Mouse (Mus musculus) intestine, embryonic 15.5 days (tissue): ENCODE measurements around the gene Capn12. TPM values are rescaled to one million over a fixed set of nuclear protein-coding genes. Genes with fewer than 3 reads are reported as not detected.

ENCODE experiments used
- ATAC-seq: fragments of 200-750 bp; cut with Nextera tagmentation; 2 replicates; pipeline ENCODE4 v1.8.0; 2017; ENCODE audit warnings: moderate TSS enrichment, moderate library complexity
- H3K27ac ChIP-seq: fragments of 300-500 bp; sonication (generic); 2 replicates; pipeline ENCODE4 v1.5.1; 2015; ENCODE audit warnings: mild to moderate bottlenecking, inconsistent platforms
- H3K27me3 ChIP-seq: fragments of 300-500 bp; sonication (generic); replicated peaks from 2 replicates; pipeline ENCODE4 v1.6.1; 2015; ENCODE audit warnings: inconsistent platforms
- H3K36me3 ChIP-seq: fragments of 300-500 bp; sonication (generic); 2 replicates; pipeline ENCODE4 v1.6.1; 2015; ENCODE audit warnings: inconsistent platforms
- H3K4me1 ChIP-seq: fragments of 300-500 bp; sonication (generic); replicated peaks from 2 replicates; pipeline ENCODE4 v1.6.1; 2015; ENCODE audit warnings: inconsistent platforms
- H3K4me2 ChIP-seq: fragments of 300-500 bp; sonication (generic); replicated peaks from 2 replicates; pipeline ENCODE4 v1.6.1; 2015; ENCODE audit warnings: mild to moderate bottlenecking, inconsistent platforms
- H3K4me3 ChIP-seq: fragments of 300-500 bp; sonication (generic); replicated peaks from 2 replicates; pipeline ENCODE4 v1.5.1; 2015; ENCODE audit warnings: inconsistent platforms
- H3K9ac ChIP-seq: fragments of 300-500 bp; sonication (generic); 2 replicates; pipeline ENCODE4 v1.6.1; 2015; ENCODE audit warnings: inconsistent platforms
- H3K9me3 ChIP-seq: fragments of 300-500 bp; sonication (generic); 2 replicates; pipeline ENCODE4 v1.6.1; 2016; ENCODE audit warnings: inconsistent platforms
- WGBS: fragments of 180-500 bp; shearing (Covaris S2); methylation state at CpG from one replicate; pipeline ENCODE4 v1.1.7; 2015; 5-methylcytosine and 5-hydroxymethylcytosine counted together
- polyA plus RNA-seq: library from polyadenylated mRNA; unstranded; fragments of >200 nt; fragmentation: Nextera tagmentation; extraction: Ambion mirVana; gene quantifications from 2 replicates; pipeline ENCODE4 v1.2.1, GENCODE M21; 2015

Capn12 gene
- polyA plus RNA-seq, 1 experiment from 2014 or later = 0.30 TPM

DNA sequence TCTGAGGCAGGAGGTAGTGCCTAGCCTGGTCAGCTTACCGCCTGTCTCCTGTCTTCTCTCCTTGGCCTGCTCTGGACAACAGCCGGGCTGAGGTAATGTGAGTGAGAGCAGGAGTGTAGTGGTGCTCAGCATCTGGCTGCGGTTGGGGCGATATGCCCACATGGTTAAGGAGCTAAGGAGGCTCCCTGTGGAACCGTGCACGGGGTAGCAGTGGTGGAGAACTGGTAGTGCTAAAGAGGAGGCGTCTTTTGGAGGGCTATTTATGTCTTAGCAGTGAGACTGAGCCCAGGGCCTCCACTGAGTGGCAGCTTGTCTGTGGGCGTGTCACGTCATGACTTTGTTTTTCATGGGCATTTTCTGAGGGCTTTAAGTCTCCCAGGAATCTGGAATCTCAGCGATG, 22.6 kb downstream of the Capn12 start:
- no peaks in the 10 kb centered on the region for H3K9me3 ChIP-seq
- peaks cover 82% of the 10 kb centered on the region for H3K36me3 ChIP-seq
- no peak overlapping the region for H3K9ac ChIP-seq
- no peak overlapping the region for H3K27ac ChIP-seq
- ATAC-seq = no peak
- no peaks in the 10 kb centered on the region for H3K4me1 ChIP-seq
- H3K4me2 ChIP-seq = no peak overlapping the region
- H3K27me3 ChIP-seq = no peaks in the 10 kb centered on the region
- WGBS = 89% methylated on average over 10 of the region's 10 CpGs
- no peak overlapping the region for H3K4me3 ChIP-seq

DNA sequence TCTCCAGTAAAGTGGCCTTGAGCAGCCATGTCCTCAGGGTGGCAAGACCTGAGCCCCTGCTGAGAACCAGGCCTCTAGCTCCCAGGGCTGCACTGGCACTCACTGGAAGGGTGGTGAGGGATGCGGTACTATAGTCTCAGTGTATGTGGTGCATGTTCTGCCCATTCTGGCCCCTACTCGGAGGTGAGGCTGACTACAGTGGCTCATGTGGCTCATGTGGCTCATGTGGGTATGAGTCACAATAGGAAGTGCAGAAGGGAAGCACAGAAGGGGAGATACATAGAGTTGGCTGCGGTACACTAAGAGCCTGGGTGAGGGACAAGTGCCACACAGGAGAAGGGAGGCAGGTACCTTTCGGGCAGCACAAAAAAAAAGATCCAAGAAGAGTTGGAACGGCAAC, 26.0 kb downstream of the Capn12 start:
- no peak for ATAC-seq
- WGBS = 91% methylated on average over 5 of the region's 5 CpGs
- no peak overlapping the region for H3K4me2 ChIP-seq
- H3K4me3 ChIP-seq = no peak overlapping the region
- no peak overlapping the region for H3K9ac ChIP-seq
- no peaks in the 10 kb centered on the region for H3K27me3 ChIP-seq
- H3K27ac ChIP-seq = no peak overlapping the region
- H3K36me3 ChIP-seq = peaks cover 89% of the 10 kb centered on the region
- no peaks in the 10 kb centered on the region for H3K9me3 ChIP-seq
- H3K4me1 ChIP-seq = no peaks in the 10 kb centered on the region

DNA sequence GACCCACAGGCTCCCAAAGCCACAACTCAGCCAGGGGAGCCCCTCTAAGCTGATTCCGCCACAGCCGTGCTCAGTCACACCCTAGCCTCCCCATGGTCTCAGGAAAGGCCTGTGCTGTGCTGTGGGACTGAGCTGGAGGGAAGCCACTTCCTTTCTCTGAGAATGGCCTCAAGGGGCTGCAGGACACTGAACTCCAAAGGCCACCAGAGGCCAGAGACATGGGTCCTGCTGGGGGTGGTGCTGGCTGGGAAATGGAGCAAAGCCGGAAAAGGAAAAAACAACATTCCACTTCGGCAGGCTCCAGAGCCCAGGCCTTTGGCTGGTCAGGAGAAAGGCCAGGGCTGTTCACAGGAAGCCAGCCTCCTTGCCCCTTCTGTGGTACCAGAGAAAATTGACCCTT, 30.4 kb downstream of the Capn12 start:
- Histone ChIP-seq H3K27me3 (no peaks in the 10 kb centered on the region), H3K4me1 (0 out of 2 replicates have a peak, but pooled peaks cover 5% of the 10 kb centered on the region), H3K27ac (0 out of 2 replicates have a peak overlapping the region, but pooled peaks have one; percentile 19), H3K9ac (no peak overlapping the region), H3K36me3 (peaks cover 90% of the 10 kb centered on the region), H3K9me3 (no peaks in the 10 kb centered on the region), H3K4me2 (no peak overlapping the region), H3K4me3 (no peak overlapping the region)
- WGBS = 62% methylated on average over 4 of the region's 4 CpGs
- 0 out of 2 replicates have a peak, but pooled peaks have one; percentile 22 for ATAC-seq

DNA sequence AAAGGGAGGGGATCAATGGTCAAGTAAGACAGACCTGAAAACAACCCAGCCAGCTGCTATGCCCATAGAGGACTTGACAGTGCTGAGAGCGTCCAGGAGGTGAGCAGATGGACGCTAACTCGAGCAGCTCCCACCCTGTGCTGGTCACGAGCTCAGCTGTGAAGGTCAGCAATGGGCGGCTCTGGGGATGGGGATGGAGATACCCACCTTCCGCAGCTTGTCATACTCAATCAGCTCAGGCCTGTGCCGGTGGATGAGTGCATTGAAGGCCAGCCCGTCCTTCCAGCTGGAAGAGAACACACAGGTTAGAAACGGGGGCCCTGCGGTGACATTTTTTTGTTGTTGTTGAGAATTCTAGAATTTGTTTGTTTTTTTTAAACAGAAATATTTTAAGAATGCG, 31.9 kb downstream of the Capn12 start:
- no peaks in the 10 kb centered on the region for H3K27me3 ChIP-seq
- 81% methylated on average over 11 of the region's 11 CpGs for WGBS
- no peak overlapping the region for H3K4me2 ChIP-seq
- H3K36me3 ChIP-seq = peaks cover 76% of the 10 kb centered on the region
- H3K27ac ChIP-seq = no peak overlapping the region
- peaks cover 16% of the 10 kb centered on the region for H3K4me1 ChIP-seq
- H3K4me3 ChIP-seq = no peak overlapping the region
- ATAC-seq = no peak
- H3K9ac ChIP-seq = no peak overlapping the region
- no peaks in the 10 kb centered on the region for H3K9me3 ChIP-seq

DNA sequence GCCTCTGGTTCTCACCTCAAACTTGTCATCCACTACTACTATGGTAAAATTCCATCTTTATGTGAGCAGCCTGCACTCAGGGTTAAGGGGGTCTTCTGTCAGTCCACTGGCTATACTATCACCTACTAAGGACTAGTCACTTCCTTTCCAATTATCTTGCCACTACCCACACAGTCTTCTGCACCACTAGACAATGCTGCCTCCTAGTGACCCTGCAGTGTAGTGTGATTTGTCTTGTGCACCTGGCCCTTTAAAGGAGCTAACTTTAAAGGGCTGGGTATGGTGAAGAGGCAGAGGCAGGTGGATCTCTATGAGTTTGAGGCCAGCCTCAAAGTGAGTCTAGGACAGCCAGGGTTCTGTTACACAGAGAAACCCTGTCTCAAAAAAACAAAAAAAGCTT, 35.3 kb downstream of the Capn12 start:
- Histone ChIP-seq H3K36me3 (peaks cover 50% of the 10 kb centered on the region), H3K4me1 (peaks cover 49% of the 10 kb centered on the region)

DNA sequence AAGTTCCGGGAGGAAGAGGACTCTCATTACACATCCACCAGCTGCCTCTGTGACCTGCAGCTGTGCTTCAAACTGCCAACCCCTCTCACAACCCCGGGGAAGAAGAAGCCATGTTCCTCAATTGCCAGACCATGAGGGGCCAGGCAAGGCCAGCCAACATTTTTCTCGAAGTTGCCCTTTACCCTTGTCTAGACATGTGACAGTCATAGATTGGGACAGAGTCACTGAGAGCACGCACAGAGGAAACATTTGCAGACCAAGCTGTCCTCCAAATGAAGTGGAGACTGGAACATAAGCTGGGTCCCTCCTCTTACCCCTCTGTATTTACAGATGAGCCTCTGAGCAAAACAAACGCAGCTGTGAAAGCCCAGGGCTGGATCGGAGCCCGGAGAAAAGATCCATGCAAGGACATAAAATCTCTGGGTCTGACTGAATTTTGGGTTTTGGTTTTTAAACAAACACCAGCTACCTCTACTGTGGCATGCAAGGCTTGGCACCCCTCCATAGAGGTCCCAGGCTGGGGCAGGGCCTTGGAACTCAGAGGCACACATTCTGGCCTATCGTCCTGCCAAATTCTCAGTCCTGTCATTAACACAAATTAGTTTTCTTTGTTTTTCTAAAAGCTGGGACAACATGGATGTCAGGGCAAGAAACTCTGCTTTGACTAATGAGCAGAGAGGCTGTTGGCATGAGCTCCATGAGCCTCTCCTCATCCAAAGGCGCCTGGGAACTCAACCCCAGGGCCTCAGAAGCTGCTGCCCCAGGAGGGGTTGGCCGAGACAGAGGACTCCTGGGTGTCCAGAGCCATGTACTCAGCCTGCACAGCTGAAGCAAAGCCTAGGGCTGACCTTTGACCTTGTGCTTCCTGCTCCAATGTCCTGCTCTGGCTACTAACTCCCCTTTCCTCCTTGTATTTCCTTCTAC, 36.5 kb downstream of the Capn12 start:
- Histone ChIP-seq H3K4me1 (peaks cover 61% of the 10 kb centered on the region), H3K27ac (peak overlapping the region; percentile 86), H3K9me3 (no peaks in the 10 kb centered on the region), H3K9ac (no peak overlapping the region), H3K36me3 (peaks cover 42% of the 10 kb centered on the region), H3K4me2 (0 out of 2 replicates have a peak overlapping the region, but pooled peaks have one; percentile 17), H3K4me3 (no peak overlapping the region), H3K27me3 (no peaks in the 10 kb centered on the region)
- 46% methylated on average over 10 of the region's 10 CpGs for WGBS
- ATAC-seq = peak; percentile 26

More for the DNA sequence above, 35.3 kb downstream of the Capn12 start:
- Histone ChIP-seq H3K9me3 (no peaks in the 10 kb centered on the region), H3K4me2 (no peak overlapping the region), H3K4me3 (no peak overlapping the region), H3K27me3 (no peaks in the 10 kb centered on the region), H3K27ac (peak overlapping the region; percentile 86; the same call in 1 of the 2 replicates), H3K9ac (no peak overlapping the region)
- no peak for ATAC-seq

DNA sequence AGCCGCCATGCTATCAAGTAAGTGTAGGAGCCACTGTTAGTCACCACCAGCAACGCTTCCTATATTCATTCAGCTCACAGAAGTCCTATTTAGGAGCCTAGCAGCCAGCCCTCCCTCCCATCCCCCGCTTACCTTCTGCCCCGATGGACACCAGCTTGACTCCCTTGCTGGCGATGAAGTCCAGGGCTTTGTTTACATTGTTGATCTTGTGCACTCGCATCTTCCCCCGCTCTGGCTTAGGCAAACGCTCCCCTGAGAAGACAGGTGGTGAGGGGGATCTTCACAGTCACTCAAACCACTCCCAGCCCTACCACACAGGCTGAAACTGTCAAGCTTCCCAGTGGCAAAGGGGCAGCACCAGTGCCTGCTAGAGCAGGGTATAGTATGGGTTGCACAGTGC, 37.3 kb downstream of the Capn12 start:
- peaks cover 68% of the 10 kb centered on the region for H3K4me1 ChIP-seq
- WGBS = 41% methylated on average over 8 of the region's 8 CpGs
- no peaks in the 10 kb centered on the region for H3K9me3 ChIP-seq
- ATAC-seq = no peak
- peak overlapping the region; percentile 86 for H3K27ac ChIP-seq
- H3K36me3 ChIP-seq = peaks cover 35% of the 10 kb centered on the region
- no peaks in the 10 kb centered on the region for H3K27me3 ChIP-seq
- no peak overlapping the region for H3K9ac ChIP-seq
- H3K4me2 ChIP-seq = no peak overlapping the region
- no peak overlapping the region for H3K4me3 ChIP-seq

DNA sequence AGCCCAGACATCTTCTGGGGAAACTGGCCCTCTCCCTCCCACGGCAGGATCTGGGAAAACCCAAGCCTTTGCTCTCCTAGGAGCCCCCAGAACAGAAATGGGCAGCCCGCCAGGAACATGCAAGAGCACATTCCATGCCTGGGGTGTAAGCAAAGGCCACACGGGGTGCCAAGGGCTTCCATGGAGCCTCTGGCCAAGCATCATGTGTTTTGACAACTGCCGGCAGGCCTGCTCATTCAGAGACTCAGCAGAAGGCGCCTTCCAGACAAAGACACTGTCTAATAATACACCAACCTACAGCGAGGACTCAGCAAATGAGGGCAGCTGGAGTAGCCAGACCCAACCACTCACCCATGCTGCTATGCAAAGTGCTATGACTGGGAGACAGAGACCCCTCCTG, 38.6 kb downstream of the Capn12 start:
- Histone ChIP-seq H3K27ac (peak overlapping the region; percentile 86), H3K9ac (no peak overlapping the region), H3K27me3 (no peaks in the 10 kb centered on the region), H3K4me1 (peaks cover 81% of the 10 kb centered on the region), H3K36me3 (peaks cover 24% of the 10 kb centered on the region), H3K4me3 (no peak overlapping the region), H3K9me3 (no peaks in the 10 kb centered on the region), H3K4me2 (0 out of 2 replicates have a peak overlapping the region, but pooled peaks have one; percentile 22)
- peak; percentile 37 for ATAC-seq
- 26% methylated on average over 6 of the region's 6 CpGs for whole genome bisulfite sequencing

DNA sequence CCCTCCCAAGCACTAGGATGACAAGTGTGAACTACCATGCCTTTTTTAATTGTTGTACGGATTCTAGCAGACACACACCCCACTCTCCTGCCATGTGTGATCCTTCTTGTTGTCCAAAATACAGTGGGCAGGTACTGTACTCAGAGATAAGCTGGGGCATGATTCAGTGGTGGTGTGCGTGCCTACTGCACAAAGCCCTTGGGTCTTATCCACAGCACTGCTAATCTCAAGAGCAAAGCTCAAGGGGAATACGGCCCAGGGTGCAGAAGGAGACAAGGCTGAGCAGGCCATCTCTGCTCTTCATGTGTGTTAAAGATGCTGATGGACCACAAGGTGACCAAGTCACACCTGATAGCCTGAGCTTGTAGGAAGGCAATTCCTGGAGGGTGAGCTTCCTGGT, 40.0 kb downstream of the Capn12 start:
- Histone ChIP-seq H3K27me3 (no peaks in the 10 kb centered on the region), H3K9ac (no peak overlapping the region), H3K4me1 (peaks cover 93% of the 10 kb centered on the region), H3K4me3 (no peak overlapping the region), H3K4me2 (no peak overlapping the region), H3K36me3 (peaks cover 10% of the 10 kb centered on the region; the same call in 1 of the 2 replicates), H3K9me3 (no peaks in the 10 kb centered on the region), H3K27ac (peak overlapping the region; percentile 28)
- no peak for ATAC-seq
- 77% methylated on average over 3 of the region's 3 CpGs for WGBS

DNA sequence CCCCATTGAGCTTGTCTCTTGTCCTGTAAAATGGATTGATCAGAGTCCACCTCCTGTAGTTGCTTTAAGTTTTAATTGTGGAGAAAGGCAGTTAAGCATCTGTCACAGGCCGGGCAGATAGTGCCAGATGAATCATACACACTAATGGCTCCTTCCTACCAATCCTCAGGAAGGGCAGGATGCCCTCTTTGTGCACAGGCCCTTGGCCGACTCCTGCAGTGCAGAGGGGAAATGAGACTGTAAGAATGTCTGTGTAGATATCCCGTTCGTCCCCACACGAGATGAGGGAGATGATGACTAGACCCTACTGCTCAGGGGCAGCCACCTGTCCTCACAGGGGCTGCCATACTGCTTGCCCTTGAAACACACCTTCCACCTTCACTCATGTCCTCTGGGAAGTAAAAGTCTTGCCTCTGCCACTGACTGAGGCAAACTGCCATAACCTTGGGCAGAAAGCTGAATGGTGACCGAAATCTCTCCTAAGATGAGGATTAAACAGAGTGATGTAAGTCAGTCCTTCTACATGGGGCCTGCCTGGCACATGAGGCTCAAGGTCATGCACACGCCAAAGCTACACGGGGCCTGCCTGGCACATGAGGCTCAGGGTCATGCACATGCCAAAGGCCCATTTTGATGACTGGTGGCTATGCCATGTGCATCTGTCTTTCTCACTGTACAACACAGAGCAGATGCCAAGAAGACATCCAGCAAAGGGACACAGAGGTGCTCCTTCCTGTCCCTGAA, 40.7 kb downstream of the Capn12 start:
- 0 out of 2 replicates have a peak, but pooled peaks cover 5% of the 10 kb centered on the region for H3K36me3 ChIP-seq
- H3K9ac ChIP-seq = no peak overlapping the region
- ATAC-seq = no peak
- no peak overlapping the region for H3K4me2 ChIP-seq
- H3K27ac ChIP-seq = peak overlapping the region; percentile 28; the same call in 1 of the 2 replicates
- H3K4me3 ChIP-seq = no peak overlapping the region
- WGBS = 80% methylated on average over 8 of the region's 8 CpGs
- no peaks in the 10 kb centered on the region for H3K9me3 ChIP-seq
- H3K27me3 ChIP-seq = no peaks in the 10 kb centered on the region
- H3K4me1 ChIP-seq = peaks cover 93% of the 10 kb centered on the region

DNA sequence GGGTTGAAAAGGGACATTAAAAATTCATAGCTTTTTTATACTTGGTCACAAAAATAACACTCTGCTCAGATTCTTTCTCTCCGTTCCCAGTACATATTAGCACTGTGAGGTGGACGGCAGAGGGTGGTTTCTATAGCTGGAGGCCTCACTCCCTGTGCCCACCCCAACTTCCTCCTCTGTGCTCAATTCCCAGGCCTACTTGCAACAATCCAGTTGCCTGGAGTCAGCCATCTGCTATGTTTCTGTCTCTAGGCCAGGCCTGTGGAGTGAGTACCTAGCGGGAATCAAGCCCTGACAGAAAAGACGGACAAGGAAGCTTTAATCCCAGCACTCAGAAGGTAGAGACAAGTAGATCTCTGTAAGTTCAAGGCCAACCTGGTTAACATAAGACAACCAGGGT, 41.4 kb downstream of the Capn12 start:
- no peak overlapping the region for H3K4me2 ChIP-seq
- H3K27ac ChIP-seq = no peak overlapping the region
- H3K9ac ChIP-seq = no peak overlapping the region
- 0 out of 2 replicates have a peak, but pooled peaks cover 5% of the 10 kb centered on the region for H3K36me3 ChIP-seq
- no peaks in the 10 kb centered on the region for H3K9me3 ChIP-seq
- no peaks in the 10 kb centered on the region for H3K27me3 ChIP-seq
- no peak overlapping the region for H3K4me3 ChIP-seq
- peaks cover 87% of the 10 kb centered on the region for H3K4me1 ChIP-seq
- ATAC-seq = no peak
- 67% methylated on average over 4 of the region's 4 CpGs for WGBS

DNA sequence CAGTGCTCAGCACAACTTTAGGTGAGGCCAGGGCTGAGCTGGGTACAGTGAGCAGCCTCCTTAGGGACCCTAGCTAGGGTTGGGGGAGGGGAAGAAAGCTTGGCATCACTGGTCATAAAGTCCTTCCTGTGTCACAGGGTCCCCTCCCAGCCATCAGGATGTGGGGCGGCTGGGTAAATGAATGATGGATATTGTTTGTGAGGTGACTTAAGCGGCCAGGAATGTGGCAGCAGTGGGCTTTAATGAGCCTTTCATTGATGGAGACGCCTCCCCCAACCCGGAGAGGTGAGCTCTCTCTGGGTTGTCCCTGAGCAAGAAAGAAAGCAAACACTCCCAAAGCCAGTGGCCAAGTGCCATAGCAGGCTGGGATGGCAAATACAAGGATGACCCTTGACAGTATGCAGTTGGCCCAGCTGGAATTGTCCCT, 42.7 kb downstream of the Capn12 start:
- H3K9ac ChIP-seq = 0 out of 2 replicates have a peak overlapping the region, but pooled peaks have one; percentile 6
- H3K27ac ChIP-seq = peak overlapping the region; percentile 87
- no peaks in the 10 kb centered on the region for H3K27me3 ChIP-seq
- 0 out of 2 replicates have a peak, but pooled peaks have one; percentile 5 for ATAC-seq
- 16% methylated on average over 4 of the region's 4 CpGs for WGBS
- H3K4me2 ChIP-seq = peak overlapping the region; percentile 41; the same call in 1 of the 2 replicates
- no peak overlapping the region for H3K4me3 ChIP-seq
- peaks cover 77% of the 10 kb centered on the region for H3K4me1 ChIP-seq
- H3K36me3 ChIP-seq = 0 out of 2 replicates have a peak, but pooled peaks cover 5% of the 10 kb centered on the region
- no peaks in the 10 kb centered on the region for H3K9me3 ChIP-seq
